Mouse (Mus musculus) embryonic fibroblast, embryonic 13.5 days (primary cell): ENCODE data around the gene Rbak.

ENCODE experiments used
- CTCF ChIP-seq: IDR thresholded peaks from 2 replicates; pipeline ENCODE4 v1.5.1; 2011; ENCODE audit warnings: mild to moderate bottlenecking, control low read depth, low read length, moderate library complexity, borderline replicate concordance; ENCODE audit not compliant: insufficient read depth
- POLR2A ChIP-seq: IDR thresholded peaks from 2 replicates; pipeline ENCODE4 v1.6.1; 2011; ENCODE audit warnings: low read depth, mild to moderate bottlenecking, control low read depth, low read length, moderate library complexity

DNA sequence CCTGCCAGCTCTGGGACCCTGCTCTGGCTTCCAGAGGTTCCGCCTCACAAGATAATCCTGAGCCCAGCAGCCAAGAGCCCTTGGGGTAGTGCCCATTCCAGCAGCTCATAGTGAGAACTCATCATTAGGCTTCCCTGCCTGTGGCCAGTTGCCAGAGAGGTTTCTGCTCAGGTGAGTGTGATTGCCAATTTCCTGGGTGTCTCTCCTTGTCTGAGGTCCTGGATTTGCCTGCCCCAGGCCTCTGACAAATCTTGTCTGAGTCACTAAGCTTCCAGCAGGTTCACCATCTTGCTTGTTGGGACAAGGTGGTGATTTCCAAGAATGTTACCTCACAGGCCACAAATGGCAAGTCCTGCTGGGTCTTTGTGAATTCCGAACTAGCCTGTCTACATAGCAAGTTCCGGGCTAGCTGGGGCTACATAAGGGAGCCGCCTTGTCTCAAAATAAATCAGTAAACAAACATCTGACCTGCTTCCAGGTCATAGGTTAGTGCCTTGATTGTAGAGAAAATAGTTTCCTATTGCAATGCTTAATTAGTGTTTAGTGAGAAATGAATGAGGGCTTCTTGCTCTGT lies 55.7 kb downstream of the Rbak start:
- no peak for TF ChIP-seq POLR2A
- TF ChIP-seq CTCF = no peak
